Comparison of ENCODE assay signal across 12 mouse cellular contexts in the genomic region with DNA sequence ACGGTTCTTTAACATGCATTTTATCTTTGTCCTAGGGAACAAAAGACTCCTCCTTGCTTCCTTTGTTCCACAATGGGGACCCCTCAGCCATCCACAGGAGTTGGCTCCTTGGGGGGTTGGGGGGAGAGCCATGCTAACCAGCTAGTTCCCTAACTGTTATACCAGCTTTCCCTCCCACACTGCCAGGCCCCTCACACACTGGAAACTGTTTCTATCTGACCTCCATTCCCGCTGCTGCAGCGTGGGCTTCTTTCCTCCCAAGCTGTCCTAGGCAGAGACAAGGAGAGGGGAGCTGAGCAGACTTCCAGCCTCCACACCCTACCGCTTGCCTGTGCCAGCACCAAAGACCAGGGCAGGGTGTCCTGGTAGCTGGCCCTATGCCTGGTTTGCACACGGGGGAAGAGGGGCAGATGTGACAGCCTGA. TPM values are rescaled to one million over a fixed set of nuclear protein-coding genes. Genes with fewer than 3 reads are reported as not detected.
DNase-seq lines count a peak whose midpoint lies in the region; ATAC-seq and TF ChIP-seq lines count a peak whose summit lies in the region.
"Had no signal": no experiment of that assay in that cellular context is flagged by ENCODE, and none has a peak within 500 bp of the region (broad histone marks: within the 10 kb centered on the region; RNA-seq: fewer than 3 reads in every experiment).

No protein-coding gene starts in this region.

- H3K27ac ChIP-seq in ES-Bruce4 (ENCODE audit: insufficient read depth, low read length), result peak overlapping the region; percentile 4; the same call in 1 of the 2 replicates
- peak overlapping the region; percentile 20; the same call in 1 of the 2 replicates for H3K27ac ChIP-seq in hindbrain, embryonic 16.5 days (ENCODE audit: low read depth, low read length)
- H3K27ac ChIP-seq: gastrocnemius, adult 2 months; liver, embryonic 12.5 days had no signal

- H3K4me3 ChIP-seq in ES-Bruce4 (ENCODE audit: low read depth, low read length), result no peak overlapping the region
- no peak overlapping the region for H3K4me3 ChIP-seq in hindbrain, embryonic 16.5 days (ENCODE audit: low read length)
- H3K4me3 ChIP-seq: gastrocnemius, adult 2 months; liver, embryonic 12.5 days had no signal

- H3K27me3 ChIP-seq in ES-Bruce4 (ENCODE audit: control insufficient read depth, insufficient read depth, low read length, poor library complexity, severe bottlenecking), result no peaks in the 10 kb centered on the region
- no peaks in the 10 kb centered on the region for H3K27me3 ChIP-seq in hindbrain, embryonic 16.5 days (replicated peaks; ENCODE audit: control insufficient read depth, insufficient read depth, low read length)

- H3K4me2 ChIP-seq in hindbrain, embryonic 16.5 days (ENCODE audit: low read length), result no peak overlapping the region; the same call in 1 of the 2 replicates
- H3K4me2 ChIP-seq: liver, embryonic 12.5 days had no signal

- TF ChIP-seq POLR2A in ES-Bruce4 (IDR thresholded peaks at IDR 0.05; ENCODE audit: insufficient read depth, low read length), result no peak

- TF ChIP-seq CTCF in ES-Bruce4 (IDR thresholded peaks at IDR 0.05; ENCODE audit: low read depth, low read length), result no peak

- 0 out of 2 replicates have a peak, but pooled peaks have one; percentile 51 for TF ChIP-seq EP300 in ES-Bruce4 (IDR thresholded peaks at IDR 0.05; ENCODE audit: insufficient read depth, low read depth, low read length)

- no peak overlapping the region; the same call in 1 of the 2 replicates for H3K9ac ChIP-seq in ES-Bruce4 (ENCODE audit: low read depth, poor library complexity, severe bottlenecking)
- H3K9ac ChIP-seq in hindbrain, embryonic 16.5 days (ENCODE audit: low read depth, low read length), result peak overlapping the region; percentile 50; the same call in 1 of the 2 replicates
- H3K9ac ChIP-seq: liver, embryonic 12.5 days had no signal

- H3K4me1 ChIP-seq in ES-Bruce4 (ENCODE audit: control insufficient read depth, insufficient read depth, low read length), result peaks cover 9% of the 10 kb centered on the region
- peaks cover 83% of the 10 kb centered on the region for H3K4me1 ChIP-seq in hindbrain, embryonic 16.5 days (ENCODE audit: control insufficient read depth, insufficient read depth, low read depth, low read length)

- WGBS in hindbrain, embryonic 16.5 days, result 22% methylated on average over 5 of the region's 5 CpGs

- no peak for DNase-seq in frontal cortex, postnatal 10 days (ENCODE audit: low spot score in 2 of 2)
- DNase-seq in cerebellum, postnatal 14 days, result peak; percentile 56 to 70
- DNase-seq in gastrocnemius, adult 18-20 months (ENCODE audit: low spot score), result no peak
- DNase-seq in kidney, adult 8-10 months, result no peak
- DNase-seq in right cerebral cortex, postnatal 14 days, result no peak
- DNase-seq: B cell, adult 2 months had no signal

- no peaks in the 10 kb centered on the region for H3K9me3 ChIP-seq in ES-Bruce4 (replicated peaks; ENCODE audit: control insufficient read depth, insufficient read depth, low read length, poor library complexity, severe bottlenecking)
- H3K9me3 ChIP-seq in hindbrain, embryonic 16.5 days (ENCODE audit: control insufficient read depth, low read length), result no peaks in the 10 kb centered on the region
- H3K9me3 ChIP-seq: liver, embryonic 12.5 days had no signal

- ATAC-seq in frontal cortex, adult (ENCODE audit: low TSS enrichment), result peak; percentile 14; the same call in 1 of the 2 replicates
- no peak for ATAC-seq in hindbrain, embryonic 16.5 days
- ATAC-seq: liver, embryonic 12.5 days had no signal

- no peaks in the 10 kb centered on the region for H3K36me3 ChIP-seq in ES-Bruce4 (ENCODE audit: control insufficient read depth, insufficient read depth, low read length, poor library complexity, severe bottlenecking)
- no peaks in the 10 kb centered on the region for H3K36me3 ChIP-seq in hindbrain, embryonic 16.5 days (ENCODE audit: control insufficient read depth, insufficient read depth, low read length)
- H3K36me3 ChIP-seq: liver, embryonic 12.5 days had no signal

RNA-seq across cellular contexts. Expression of gene Srcin1, which starts 6.7 kb away (rescaled TPM):
- 7.7 and 8.3 TPM in 2 replicates for polyA plus RNA-seq in ES-Bruce4 (2011; ENCODE audit: insufficient read depth, insufficient read length, low read depth, missing spikeins)
- polyA plus RNA-seq in hindbrain, embryonic 16.5 days (2015; fragmentation: Nextera tagmentation; extraction: Ambion mirVana), result 8.0 and 8.9 TPM in 2 replicates
- 1 to 10 TPM; 1.3 to 1.9 TPM for total RNA-seq in gastrocnemius, adult 18-20 months (2021)
- total RNA-seq: megakaryocyte progenitor cell, adult 5-6 weeks had no signal

Comparison
In these comparisons a context has a peak if more than half of its experiments do, and no peak if none do; other contexts are left out.
1. DNase-seq: peak in cerebellum, postnatal 14 days (2 of 2); none in frontal cortex, postnatal 10 days (0 of 2), gastrocnemius, adult 18-20 months (single experiment), kidney, adult 8-10 months (0 of 2) and right cerebral cortex, postnatal 14 days (single experiment).